Mouse (Mus musculus): ENCODE data around the gene Klhl42. TPM values are rescaled to one million over a fixed set of nuclear protein-coding genes. Genes with fewer than 3 reads are reported as not detected.

The Klhl42 gene
- total RNA-seq (2021): 1 to 10 TPM; 1.2 to 1.5 TPM
- long read RNA-seq, experiment 1, full-length matches to known transcripts: 1 of 2 reads
- long read RNA-seq, experiment 1, partial matches to known transcripts: 0 of 2 reads
- long read RNA-seq, experiment 1, other reads (novel, unspliced or antisense): 1 of 2 reads
- long read RNA-seq, experiment 2, full-length matches to known transcripts: 1 of 1 reads
- long read RNA-seq, experiment 2, partial matches to known transcripts: 0 of 1 reads
- long read RNA-seq, experiment 2, other reads (novel, unspliced or antisense): 0 of 1 reads

GRCm38 (mm10) chr6:147091136-147092120 lies at the start of gene Klhl42:
Gene Klhl42 (plus strand): TSS chr6:147091379.
- peak; percentile 66 for DNase-seq (ENCODE audit: low spot score)

- DNase-seq (ENCODE audit: low spot score): peak; percentile 87
Observed at GRCm38 (mm10) chr6:147042291-147043290, 48.6 kb upstream of the Klhl42 start, which contains the start of gene Mrps35. Gene Mrps35 (plus strand): TSS chr6:147042764.

- no peak for DNase-seq (ENCODE audit: low spot score)
Observed at GRCm38 (mm10) chr6:147043633-147044032, 47.5 kb upstream of the Klhl42 start.

- DNase-seq (ENCODE audit: low spot score): no peak
Observed at GRCm38 (mm10) chr6:147049239-147049805, 41.9 kb upstream of the Klhl42 start.

- no peak for DNase-seq (ENCODE audit: low spot score)
Observed at GRCm38 (mm10) chr6:147051666-147052065, 39.5 kb upstream of the Klhl42 start.

- DNase-seq (ENCODE audit: low spot score): no peak
Observed at GRCm38 (mm10) chr6:147052440-147052839, 38.7 kb upstream of the Klhl42 start.

GRCm38 (mm10) chr6:147053785-147054646 lies 37.2 kb upstream of the Klhl42 start:
- no peak for DNase-seq (ENCODE audit: low spot score)

GRCm38 (mm10) chr6:147055374-147055977 lies 35.7 kb upstream of the Klhl42 start:
- no peak for DNase-seq (ENCODE audit: low spot score)

GRCm38 (mm10) chr6:147059326-147059725 lies 31.9 kb upstream of the Klhl42 start:
- DNase-seq (ENCODE audit: low spot score): no peak

- DNase-seq (ENCODE audit: low spot score): no peak
Observed at GRCm38 (mm10) chr6:147061630-147062029, 29.5 kb upstream of the Klhl42 start.

- DNase-seq (ENCODE audit: low spot score): no peak
Observed at GRCm38 (mm10) chr6:147062034-147062433, 29.1 kb upstream of the Klhl42 start.

- DNase-seq (ENCODE audit: low spot score): peak; percentile 44
Observed at GRCm38 (mm10) chr6:147062694-147063093, 28.5 kb upstream of the Klhl42 start.

GRCm38 (mm10) chr6:147064226-147064943 lies 26.8 kb upstream of the Klhl42 start:
- no peak for DNase-seq (ENCODE audit: low spot score)

GRCm38 (mm10) chr6:147064944-147065261 lies 26.3 kb upstream of the Klhl42 start:
- peak; percentile 90 for DNase-seq (ENCODE audit: low spot score)

GRCm38 (mm10) chr6:147075808-147076387 lies 15.3 kb upstream of the Klhl42 start:
- DNase-seq (ENCODE audit: low spot score): no peak

GRCm38 (mm10) chr6:147076878-147077277 lies 14.3 kb upstream of the Klhl42 start:
- DNase-seq (ENCODE audit: low spot score): no peak

- no peak for DNase-seq (ENCODE audit: low spot score)
Observed at GRCm38 (mm10) chr6:147079919-147080318, 11.3 kb upstream of the Klhl42 start.

- no peak for DNase-seq (ENCODE audit: low spot score)
Observed at GRCm38 (mm10) chr6:147085398-147086040, 5.7 kb upstream of the Klhl42 start.
